In the genomic region with DNA sequence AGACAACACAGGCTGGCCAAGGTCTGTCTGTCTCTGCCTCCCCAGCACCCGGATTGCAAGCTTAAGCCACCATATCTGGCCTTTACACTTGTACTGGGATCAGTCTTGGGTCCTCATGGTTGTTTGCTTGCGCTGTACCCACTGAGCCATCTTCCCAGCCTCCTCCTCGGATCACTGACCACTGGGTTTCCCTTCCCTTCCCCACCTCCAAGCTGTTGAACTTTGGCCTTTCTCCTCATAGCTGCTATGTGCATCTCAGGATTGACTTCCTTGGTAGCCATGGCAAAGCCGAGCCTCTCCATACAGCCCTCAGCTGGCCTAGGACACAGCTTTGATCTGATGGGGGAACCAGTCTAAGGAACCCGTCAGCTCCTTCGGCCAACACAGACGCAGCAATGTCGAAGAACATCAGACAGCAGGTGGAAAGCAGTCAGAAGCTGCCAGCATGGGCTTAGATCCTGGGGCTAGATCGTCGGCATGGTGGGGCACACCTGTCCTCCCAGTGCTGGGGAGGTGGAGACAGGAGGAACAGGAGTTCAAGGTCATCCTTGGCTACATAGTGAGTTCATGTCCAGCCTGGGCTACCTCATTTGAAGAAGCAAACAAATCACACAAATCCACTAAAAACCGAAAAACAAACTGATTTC, we compare ENCODE assay signal across 15 mouse cellular contexts. TPM values are rescaled to one million over a fixed set of nuclear protein-coding genes. Genes with fewer than 3 reads are reported as not detected.
DNase-seq lines count a peak whose midpoint lies in the region; ATAC-seq and TF ChIP-seq lines count a peak whose summit lies in the region.
"Had no signal": no experiment of that assay in that cellular context is flagged by ENCODE, and none has a peak within 500 bp of the region (broad histone marks: within the 10 kb centered on the region; RNA-seq: fewer than 3 reads in every experiment).

No protein-coding gene starts in this region.

- peak; percentile 45 for DNase-seq in cerebellum, adult 9-11 months
- DNase-seq in cerebellum, postnatal 10 days, result no peak
- peak; percentile 68 for DNase-seq in kidney, adult 2 months
- DNase-seq in kidney, adult 8-10 months, result no peak
- DNase-seq in lung, postnatal 25 days (ENCODE audit: low spot score), result no peak
- no peak for DNase-seq in stomach, postnatal 0 days (ENCODE audit: low spot score)
- DNase-seq in thymus, postnatal 25 days, result no peak
- DNase-seq: cerebellum, adult 18-20 months; right cerebral cortex, adult 18-20 months had no signal

- no peak for TF ChIP-seq CTCF in kidney, adult 2 months (conservative IDR thresholded peaks at IDR 0.05; ENCODE audit: insufficient read depth, insufficient read length, low read depth, low read length)
- no peak for TF ChIP-seq CTCF in stomach, postnatal 0 days (IDR thresholded peaks at IDR 0.05; ENCODE audit: low read depth)

- H3K4me3 ChIP-seq in kidney, adult 2 months (ENCODE audit: insufficient read depth, low read depth, low read length), result no peak overlapping the region
- H3K4me3 ChIP-seq in lung, embryonic 15.5 days, result no peak overlapping the region
- no peak overlapping the region for H3K4me3 ChIP-seq in stomach, postnatal 0 days (ENCODE audit: low read depth, low read length)
- H3K4me3 ChIP-seq: forebrain, embryonic 12.5 days; hindbrain, embryonic 12.5 days; limb, embryonic 15.5 days; midbrain, embryonic 13.5 days; neural tube, embryonic 13.5 days had no signal

- H3K4me2 ChIP-seq in lung, embryonic 15.5 days, result no peak overlapping the region
- no peak overlapping the region for H3K4me2 ChIP-seq in stomach, postnatal 0 days (replicated peaks; ENCODE audit: low read depth)
- H3K4me2 ChIP-seq: forebrain, embryonic 12.5 days; hindbrain, embryonic 12.5 days; limb, embryonic 15.5 days; midbrain, embryonic 13.5 days; neural tube, embryonic 13.5 days had no signal

- no peak for TF ChIP-seq POLR2A in kidney, adult 2 months (IDR thresholded peaks at IDR 0.05; ENCODE audit: low read depth, low read length)

- H3K36me3 ChIP-seq in kidney, adult 2 months (ENCODE audit: control insufficient read depth, insufficient read depth, low read length), result no peaks in the 10 kb centered on the region
- H3K36me3 ChIP-seq in lung, embryonic 15.5 days, result no peaks in the 10 kb centered on the region
- H3K36me3 ChIP-seq in stomach, postnatal 0 days (ENCODE audit: control insufficient read depth, insufficient read depth, low read length), result no peaks in the 10 kb centered on the region; the same call in 1 of the 2 replicates
- H3K36me3 ChIP-seq: forebrain, embryonic 12.5 days; hindbrain, embryonic 12.5 days; limb, embryonic 15.5 days; midbrain, embryonic 13.5 days; neural tube, embryonic 13.5 days had no signal

- H3K4me1 ChIP-seq in kidney, adult 2 months (ENCODE audit: control insufficient read depth, insufficient read depth, low read length), result peaks cover 52% of the 10 kb centered on the region
- peaks cover 53% of the 10 kb centered on the region for H3K4me1 ChIP-seq in lung, embryonic 15.5 days
- peaks cover 11% of the 10 kb centered on the region for H3K4me1 ChIP-seq in stomach, postnatal 0 days (replicated peaks; ENCODE audit: control insufficient read depth, insufficient read depth)

- H3K27me3 ChIP-seq in kidney, adult 2 months (replicated peaks; ENCODE audit: control insufficient read depth, insufficient read depth, low read length), result no peaks in the 10 kb centered on the region
- no peaks in the 10 kb centered on the region for H3K27me3 ChIP-seq in lung, embryonic 15.5 days
- no peaks in the 10 kb centered on the region for H3K27me3 ChIP-seq in stomach, postnatal 0 days (ENCODE audit: control insufficient read depth, insufficient read depth, low read length)
- H3K27me3 ChIP-seq: limb, embryonic 15.5 days had no signal

- no peak for TF ChIP-seq EP300 in stomach, postnatal 0 days (optimal IDR thresholded peaks at IDR 0.05)

- H3K9ac ChIP-seq in lung, embryonic 15.5 days, result no peak overlapping the region
- no peak overlapping the region for H3K9ac ChIP-seq in stomach, postnatal 0 days (ENCODE audit: low read length)
- H3K9ac ChIP-seq: forebrain, embryonic 12.5 days; hindbrain, embryonic 12.5 days; limb, embryonic 15.5 days; midbrain, embryonic 13.5 days; neural tube, embryonic 13.5 days had no signal

- 63% methylated on average over 11 of the region's 11 CpGs for WGBS in kidney, adult 2 months
- WGBS in lung, embryonic 15.5 days, result 77% methylated on average over 11 of the region's 11 CpGs
- WGBS in stomach, postnatal 0 days, result 81% methylated on average over 11 of the region's 11 CpGs

- peak overlapping the region; percentile 57 for H3K27ac ChIP-seq in kidney, adult 2 months (ENCODE audit: insufficient read depth, low read depth, low read length)
- H3K27ac ChIP-seq in lung, embryonic 15.5 days, result peak overlapping the region; percentile 78
- peak overlapping the region; percentile 86 for H3K27ac ChIP-seq in stomach, postnatal 0 days (replicated peaks)
- H3K27ac ChIP-seq: forebrain, embryonic 12.5 days; hindbrain, embryonic 12.5 days; midbrain, embryonic 13.5 days; neural tube, embryonic 13.5 days had no signal

- ATAC-seq in lung, embryonic 15.5 days (ENCODE audit: borderline replicate concordance, extremely low read depth, low FRiP score, low TSS enrichment), result no peak
- ATAC-seq in stomach, postnatal 0 days (ENCODE audit: low FRiP score, low TSS enrichment), result no peak
- ATAC-seq: midbrain, embryonic 13.5 days had no signal

- H3K9me3 ChIP-seq in lung, embryonic 15.5 days, result no peaks in the 10 kb centered on the region
- H3K9me3 ChIP-seq in stomach, postnatal 0 days (ENCODE audit: control insufficient read depth, low read length), result no peaks in the 10 kb centered on the region
- H3K9me3 ChIP-seq: forebrain, embryonic 12.5 days; hindbrain, embryonic 12.5 days; limb, embryonic 15.5 days; midbrain, embryonic 13.5 days; neural tube, embryonic 13.5 days had no signal

RNA-seq across cellular contexts. Expression of a gene that starts 19.4 kb away (rescaled TPM):
- polyA plus RNA-seq in kidney, adult 2 months (2012; rRNA removed), result 59.6 and 60.4 TPM in 2 replicates
- 21.8 and 23.1 TPM in 2 replicates for polyA plus RNA-seq in lung, embryonic 15.5 days (2015; fragmentation: Nextera tagmentation; extraction: Ambion mirVana)
- 79.0 and 90.0 TPM in 2 replicates for polyA plus RNA-seq in stomach, postnatal 0 days (2015; fragmentation: Nextera tagmentation; extraction: Ambion mirVana)

RNA-seq across cellular contexts. Expression of a gene that starts 49.8 kb away (rescaled TPM):
- 0.18 and 0.28 TPM in 2 replicates for polyA plus RNA-seq in kidney, adult 2 months (2012; rRNA removed)
- 1.7 TPM in 2 replicates for polyA plus RNA-seq in lung, embryonic 15.5 days (2015; fragmentation: Nextera tagmentation; extraction: Ambion mirVana)
- 4.9 and 6.0 TPM in 2 replicates for polyA plus RNA-seq in stomach, postnatal 0 days (2015; fragmentation: Nextera tagmentation; extraction: Ambion mirVana)

Comparison
In these comparisons a context has a peak if more than half of its experiments do, and no peak if none do; other contexts are left out.
1. DNase-seq: peak in cerebellum, adult 9-11 months (single experiment) and kidney, adult 2 months (single experiment); none in cerebellum, postnatal 10 days (0 of 2), kidney, adult 8-10 months (0 of 2), lung, postnatal 25 days (single experiment), stomach, postnatal 0 days (single experiment) and thymus, postnatal 25 days (single experiment).
2. Peak in every context shown above with its lines, with median percentiles within 50 percentile points of each other: H3K27ac ChIP-seq.